Mouse (Mus musculus) spleen, adult 2 months (tissue): ENCODE data around the gene Kif1c.

Source experiments
- CTCF ChIP-seq: fragments of 200-500 bp; IDR thresholded peaks from 2 replicates; pipeline ENCODE4 v1.5.1; 2011; ENCODE audit warnings: mild to moderate bottlenecking, inconsistent platforms; ENCODE audit not compliant: insufficient read depth, insufficient read length, insufficient replicate concordance; ENCODE audit errors: extremely low read depth
- POLR2A ChIP-seq: fragments of 200-500 bp; IDR thresholded peaks from 2 replicates; pipeline ENCODE4 v1.6.1; 2011; ENCODE audit warnings: low read depth, low read length, inconsistent platforms

- TF ChIP-seq POLR2A (no peak), CTCF (no peak)
Observed at GRCm38 (mm10) chr11:70720567-70720966, 20.2 kb downstream of the Kif1c start.
